Mouse (Mus musculus): ENCODE results near the gene Pde10a.

DNA sequence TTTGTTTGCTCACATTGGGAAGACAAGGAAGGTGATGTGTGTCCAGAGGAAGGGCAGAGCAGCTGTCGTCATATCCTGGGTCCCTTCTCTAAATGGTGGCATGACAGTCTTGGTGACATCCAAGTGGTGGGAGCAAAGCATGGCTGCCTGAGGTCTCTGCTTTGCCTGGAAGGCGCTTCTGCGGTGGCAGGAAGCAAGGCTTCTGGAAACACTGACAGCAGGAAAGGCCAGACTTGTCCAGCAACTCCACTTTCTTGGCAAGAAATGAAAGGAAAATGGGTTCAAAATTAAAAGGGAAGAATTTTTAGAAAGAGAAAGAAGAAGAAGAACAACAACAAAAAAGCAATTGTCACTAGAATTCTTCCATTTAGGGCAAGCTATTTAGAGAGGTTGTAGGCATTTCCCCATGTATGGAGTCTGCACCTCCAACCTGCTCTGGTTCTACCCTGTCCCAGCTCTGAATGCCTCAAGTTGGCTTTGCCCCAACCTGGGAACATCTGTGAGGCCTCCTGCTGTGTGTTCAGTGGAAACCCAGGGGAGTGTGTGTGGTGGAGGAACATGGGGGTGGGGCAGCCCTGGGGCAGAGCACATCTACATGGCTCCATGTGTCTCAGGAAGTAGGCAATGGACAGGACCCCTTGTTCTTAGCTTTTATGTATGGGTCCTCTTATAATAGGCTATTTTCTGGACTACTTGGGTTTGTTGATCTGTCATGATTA lies 288.8 kb downstream of the Pde10a start:
- TF ChIP-seq GATA1 (IDR thresholded peaks at IDR 0.05; ENCODE audit: borderline replicate concordance, low read length) (no peak), FLI1 (IDR thresholded peaks at IDR 0.05; ENCODE audit: low read length) (no peak)

Measured in megakaryocyte, embryonic 14.5 days (primary cell).